Mouse (Mus musculus) hindbrain, embryonic 16.5 days (tissue): ENCODE data around the gene Kcnq5. TPM values are rescaled to one million over a fixed set of nuclear protein-coding genes. Genes with fewer than 3 reads are reported as not detected.

ENCODE experiments used
- ATAC-seq: fragments of 200-750 bp; cut with Nextera tagmentation; 2 replicates; pipeline ENCODE4 v1.8.0; 2017; ENCODE audit warnings: moderate TSS enrichment, moderate library complexity
- H3K27ac ChIP-seq: fragments of 300-500 bp; sonication (generic); 2 replicates; pipeline ENCODE4 v1.5.1; 2014; ENCODE audit warnings: low read depth, mild to moderate bottlenecking, control low read depth, low read length, moderate library complexity
- H3K27me3 ChIP-seq: fragments of 300-500 bp; sonication (generic); replicated peaks from 2 replicates; pipeline ENCODE4 v1.6.1; 2014; ENCODE audit warnings: low read length; ENCODE audit not compliant: control insufficient read depth, insufficient read depth
- H3K36me3 ChIP-seq: fragments of 300-500 bp; sonication (generic); 2 replicates; pipeline ENCODE4 v1.6.1; 2014; ENCODE audit warnings: mild to moderate bottlenecking, low read length, moderate library complexity, mixed read lengths; ENCODE audit not compliant: control insufficient read depth, insufficient read depth
- H3K4me1 ChIP-seq: fragments of 300-500 bp; sonication (generic); 2 replicates; pipeline ENCODE4 v1.6.1; 2014; ENCODE audit warnings: low read depth, low read length; ENCODE audit not compliant: control insufficient read depth, insufficient read depth
- H3K4me2 ChIP-seq: fragments of 300-500 bp; sonication (generic); 2 replicates; pipeline ENCODE4 v1.6.1; 2014; ENCODE audit warnings: mild to moderate bottlenecking, low read length, control low read depth, moderate library complexity
- H3K4me3 ChIP-seq: fragments of 300-500 bp; sonication (generic); 2 replicates; pipeline ENCODE4 v1.5.1; 2014; ENCODE audit warnings: mild to moderate bottlenecking, low read length, control low read depth, moderate library complexity
- H3K9ac ChIP-seq: fragments of 300-500 bp; sonication (generic); 2 replicates; pipeline ENCODE4 v1.6.1; 2014; ENCODE audit warnings: low read depth, mild to moderate bottlenecking, control low read depth, low read length, moderate library complexity
- H3K9me3 ChIP-seq: fragments of 300-500 bp; sonication (generic); 2 replicates; pipeline ENCODE4 v1.6.1; 2014; ENCODE audit warnings: mild to moderate bottlenecking, low read length, moderate library complexity; ENCODE audit not compliant: control insufficient read depth
- WGBS: fragments of 180-500 bp; shearing (Covaris S2); extraction: QIAGEN DNeasy Blood & Tissue Kit; methylation state at CpG from one replicate; pipeline ENCODE4 v1.1.7; 2014; 5-methylcytosine and 5-hydroxymethylcytosine counted together
- polyA plus RNA-seq: library from polyadenylated mRNA; unstranded; fragments of >200 nt; fragmentation: Nextera tagmentation; extraction: Ambion mirVana; gene quantifications from 2 replicates; pipeline ENCODE4 v1.2.1, GENCODE M21; 2015

Kcnq5 gene
- polyA plus RNA-seq = 2.6 TPM in 2 replicates

GRCm38 (mm10) chr1:21961251-21962082 lies at the start of gene Kcnq5:
TSS of gene Kcnq5 (minus strand) at chr1:21961942.
- Histone ChIP-seq H3K4me3 (peak within 1 kb of the TSS; percentile 87), H3K4me2 (peak within 1 kb of the TSS; percentile 72), H3K36me3 (no peaks in the 10 kb centered on the region), H3K9ac (peak within 1 kb of the TSS; percentile 82), H3K27me3 (no peaks in the 10 kb centered on the region), H3K9me3 (no peaks in the 10 kb centered on the region), H3K27ac (peak within 1 kb of the TSS; percentile 67; the same call in 1 of the 2 replicates), H3K4me1 (peaks cover 5% of the 10 kb centered on the region; the same call in 1 of the 2 replicates)
- under 1% methylated on average over 49 of the region's 89 CpGs for WGBS
- ATAC-seq = peak; percentile 80

DNA sequence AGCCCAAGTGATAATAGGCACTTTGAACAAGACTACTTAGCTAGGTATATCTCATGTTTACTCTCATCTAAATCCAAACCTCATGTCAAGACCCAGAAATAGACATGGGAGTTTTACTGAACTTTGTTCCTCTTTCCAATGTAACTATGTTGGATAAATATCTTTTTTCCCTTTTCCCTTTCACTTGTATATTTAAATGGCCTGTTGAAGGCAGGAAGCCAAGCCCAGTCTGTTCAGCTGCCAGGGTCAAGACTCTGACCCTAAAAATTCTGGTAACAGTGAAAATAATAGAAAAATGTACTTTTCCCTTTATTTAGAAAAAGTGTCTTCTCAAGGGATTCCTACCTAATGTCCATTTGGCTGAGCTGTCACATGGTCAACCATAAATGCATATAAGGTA lies 18.0 kb upstream of the Kcnq5 start:
- Histone ChIP-seq H3K27me3 (no peaks in the 10 kb centered on the region), H3K4me1 (no peaks in the 10 kb centered on the region), H3K9ac (no peak overlapping the region), H3K4me3 (no peak overlapping the region), H3K9me3 (no peaks in the 10 kb centered on the region), H3K27ac (no peak overlapping the region), H3K4me2 (no peak overlapping the region), H3K36me3 (no peaks in the 10 kb centered on the region)
- ATAC-seq = no peak

DNA sequence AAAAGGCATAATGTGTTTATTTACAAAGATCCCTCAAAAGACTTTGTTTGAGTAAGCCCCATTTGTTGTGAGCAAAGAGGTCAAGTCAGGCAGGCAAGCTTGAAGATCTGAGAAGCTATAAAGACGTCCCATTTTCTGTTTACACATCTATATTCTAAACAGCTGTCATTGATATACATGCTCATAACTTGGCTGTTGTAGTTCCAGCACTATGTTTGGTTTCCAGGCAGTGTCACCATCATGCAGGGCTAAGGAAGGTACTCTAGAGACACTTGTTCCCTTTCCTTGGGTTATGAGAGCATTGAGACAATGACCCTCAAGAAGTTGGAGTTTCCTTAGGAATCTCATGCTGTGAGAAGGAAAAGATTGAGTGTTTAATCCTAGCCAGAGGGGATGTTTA lies 17.6 kb upstream of the Kcnq5 start:
- WGBS = 75% methylated on average over 1 of the region's 1 CpGs
- no peaks in the 10 kb centered on the region for H3K36me3 ChIP-seq

DNA sequence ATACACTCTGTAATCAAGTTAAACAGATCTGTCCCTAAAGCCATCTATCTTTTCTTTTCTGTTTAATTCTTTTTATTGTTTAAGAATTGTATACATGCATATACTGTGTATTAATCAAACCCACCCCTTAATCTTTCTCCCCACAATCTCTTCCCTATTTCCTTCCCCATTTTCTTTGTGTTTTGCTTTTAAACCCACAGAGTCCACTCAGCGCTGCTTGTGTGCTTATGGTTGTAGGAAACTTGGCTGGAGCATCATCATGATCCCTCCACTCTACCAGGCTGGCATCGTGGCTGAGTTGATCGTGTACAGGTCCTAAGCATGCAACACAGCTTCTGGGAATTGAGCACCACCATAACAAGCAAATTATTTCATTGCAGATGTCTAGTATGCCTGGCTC lies 12.3 kb upstream of the Kcnq5 start:
- WGBS = 89% methylated on average over 3 of the region's 3 CpGs
- Histone ChIP-seq H3K27me3 (no peaks in the 10 kb centered on the region), H3K4me1 (no peaks in the 10 kb centered on the region), H3K27ac (no peak overlapping the region), H3K9me3 (no peaks in the 10 kb centered on the region), H3K9ac (no peak overlapping the region), H3K4me3 (no peak overlapping the region), H3K36me3 (no peaks in the 10 kb centered on the region), H3K4me2 (no peak overlapping the region)
- ATAC-seq = no peak

More for the DNA sequence above, 17.6 kb upstream of the Kcnq5 start:
- H3K9ac ChIP-seq = no peak overlapping the region
- H3K4me2 ChIP-seq = no peak overlapping the region
- no peak for ATAC-seq
- no peak overlapping the region for H3K4me3 ChIP-seq
- H3K27me3 ChIP-seq = no peaks in the 10 kb centered on the region
- H3K4me1 ChIP-seq = no peaks in the 10 kb centered on the region
- H3K27ac ChIP-seq = no peak overlapping the region
- H3K9me3 ChIP-seq = no peaks in the 10 kb centered on the region

DNA sequence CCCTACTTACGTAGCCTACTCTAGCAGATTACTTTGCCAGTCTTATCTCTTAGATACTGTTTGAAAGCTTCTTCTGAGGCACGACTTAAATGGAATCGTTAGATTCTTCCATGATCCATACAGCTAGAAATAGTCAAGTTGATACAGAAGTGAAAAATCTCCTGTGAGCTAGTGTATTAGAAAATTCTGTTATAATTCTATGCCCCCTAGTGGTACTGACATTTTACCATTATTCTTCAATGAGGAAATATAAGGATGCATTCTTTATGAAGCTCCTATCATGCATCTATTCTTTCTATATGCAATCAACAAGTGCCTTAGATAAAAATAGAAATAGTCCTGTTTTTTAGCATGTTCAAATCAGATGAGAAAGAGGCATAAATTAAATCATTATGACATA lies 5.4 kb upstream of the Kcnq5 start:
- no peak for ATAC-seq
- H3K4me1 ChIP-seq = no peaks in the 10 kb centered on the region; the same call in 1 of the 2 replicates

GRCm38 (mm10) chr1:21962896-21963864 lies 1.4 kb upstream of the Kcnq5 start:
- no peak overlapping the region for H3K9ac ChIP-seq
- no peak overlapping the region for H3K4me3 ChIP-seq
- ATAC-seq = no peak
- no peak overlapping the region for H3K27ac ChIP-seq
- WGBS = 55% methylated on average over 16 of the region's 16 CpGs
- H3K27me3 ChIP-seq = no peaks in the 10 kb centered on the region
- no peaks in the 10 kb centered on the region for H3K9me3 ChIP-seq
- H3K36me3 ChIP-seq = no peaks in the 10 kb centered on the region
- H3K4me2 ChIP-seq = no peak overlapping the region
- peaks cover 5% of the 10 kb centered on the region; the same call in 1 of the 2 replicates for H3K4me1 ChIP-seq

More for the DNA sequence above, 5.4 kb upstream of the Kcnq5 start:
- 76% methylated on average over 3 of the region's 3 CpGs for WGBS
- Histone ChIP-seq H3K27me3 (no peaks in the 10 kb centered on the region), H3K9me3 (no peaks in the 10 kb centered on the region), H3K4me3 (no peak overlapping the region), H3K9ac (no peak overlapping the region), H3K36me3 (no peaks in the 10 kb centered on the region), H3K4me2 (no peak overlapping the region), H3K27ac (no peak overlapping the region)

- H3K27ac ChIP-seq = no peak overlapping the region
Observed at GRCm38 (mm10) chr1:21962083-21962471, 335 bp upstream of the Kcnq5 start.

GRCm38 (mm10) chr1:21960421-21961250 lies 1.1 kb downstream of the Kcnq5 start:
- under 1% methylated on average over 46 of the region's 48 CpGs for WGBS
- peak overlapping the region; percentile 67; the same call in 1 of the 2 replicates for H3K27ac ChIP-seq

More at GRCm38 (mm10) chr1:21962083-21962471, 335 bp upstream of the Kcnq5 start:
- Histone ChIP-seq H3K27me3 (no peaks in the 10 kb centered on the region), H3K36me3 (no peaks in the 10 kb centered on the region), H3K4me2 (peak overlapping the region; percentile 72), H3K9me3 (no peaks in the 10 kb centered on the region), H3K9ac (peak overlapping the region; percentile 82), H3K4me3 (peak overlapping the region; percentile 87), H3K4me1 (peaks cover 5% of the 10 kb centered on the region; the same call in 1 of the 2 replicates)
- WGBS = under 1% methylated on average over 19 of the region's 19 CpGs
- peak; percentile 55 for ATAC-seq

More at GRCm38 (mm10) chr1:21960421-21961250, 1.1 kb downstream of the Kcnq5 start:
- Histone ChIP-seq H3K36me3 (no peaks in the 10 kb centered on the region), H3K4me1 (peaks cover 5% of the 10 kb centered on the region; the same call in 1 of the 2 replicates), H3K9me3 (no peaks in the 10 kb centered on the region), H3K4me2 (peak overlapping the region; percentile 72), H3K27me3 (no peaks in the 10 kb centered on the region), H3K4me3 (peak overlapping the region; percentile 87), H3K9ac (peak overlapping the region; percentile 82)
- peak; percentile 62 for ATAC-seq
